Mouse (Mus musculus): Measurements from ENCODE around the gene Timm10b.
A peak's percentile ranks its signal among the peaks of the same experiment; 100 is the strongest.

The Timm10b gene

GRCm38 (mm10) chr7:105640894-105641255 lies 1.0 kb downstream of the Timm10b start:
- DNase-seq (ENCODE audit: low spot score in 2 of 2), result no peak

GRCm38 (mm10) chr7:105641936-105642335 lies 2.1 kb downstream of the Timm10b start:
- no peak for DNase-seq (ENCODE audit: low spot score in 2 of 2)

- DNase-seq (ENCODE audit: low spot score in 2 of 2), result peak; percentile 43 to 58
Measured at GRCm38 (mm10) chr7:105650639-105651435, 11.0 kb downstream of the Timm10b start, which contains the start of gene Dnhd1. Gene Dnhd1, plus strand, starts transcription at chr7:105650827.

GRCm38 (mm10) chr7:105685541-105686197 lies 45.8 kb downstream of the Timm10b start:
- DNase-seq (ENCODE audit: low spot score in 2 of 2), result no peak

GRCm38 (mm10) chr7:105690875-105691274 lies 51.0 kb downstream of the Timm10b start:
- no peak for DNase-seq (ENCODE audit: low spot score in 2 of 2)
